Mouse (Mus musculus) liver, embryonic 15.5 days (tissue): Measurements from ENCODE around the gene Brd1. TPM values are rescaled to one million over a fixed set of nuclear protein-coding genes. Genes with fewer than 3 reads are reported as not detected.
"Not testable (repeated sequence)": the region's sequence is repeated elsewhere in the genome, so short reads cannot be mapped to it uniquely, and the experiment has no call there.

Experiments used
- ATAC-seq: fragments of 200-750 bp; cut with Nextera tagmentation; 2 replicates; pipeline ENCODE4 v1.8.0; 2017; ENCODE audit warnings: moderate number of reproducible peaks, mild to moderate bottlenecking, moderate library complexity; ENCODE audit not compliant: insufficient read depth
- H3K27ac ChIP-seq: fragments of 300-500 bp; sonication (generic); replicated peaks from 2 replicates; pipeline ENCODE4 v1.5.1; 2015; ENCODE audit warnings: mild to moderate bottlenecking, inconsistent platforms
- H3K27me3 ChIP-seq: fragments of 300-500 bp; sonication (generic); 2 replicates; pipeline ENCODE4 v1.6.1; 2015; ENCODE audit warnings: mild to moderate bottlenecking, inconsistent platforms
- H3K36me3 ChIP-seq: fragments of 300-500 bp; sonication (generic); replicated peaks from 2 replicates; pipeline ENCODE4 v1.6.1; 2015; ENCODE audit warnings: moderate library complexity, mild to moderate bottlenecking, inconsistent platforms
- H3K4me1 ChIP-seq: fragments of 300-500 bp; sonication (generic); replicated peaks from 2 replicates; pipeline ENCODE4 v1.6.1; 2015; ENCODE audit warnings: inconsistent platforms
- H3K4me2 ChIP-seq: fragments of 300-500 bp; sonication (generic); 2 replicates; pipeline ENCODE4 v1.6.1; 2015; ENCODE audit warnings: moderate library complexity, mild to moderate bottlenecking, inconsistent platforms
- H3K4me3 ChIP-seq: fragments of 300-500 bp; sonication (generic); replicated peaks from 2 replicates; pipeline ENCODE4 v1.5.1; 2015; ENCODE audit warnings: mild to moderate bottlenecking, inconsistent platforms
- H3K9ac ChIP-seq: fragments of 300-500 bp; sonication (generic); 2 replicates; pipeline ENCODE4 v1.6.1; 2015; ENCODE audit warnings: moderate library complexity, mild to moderate bottlenecking, inconsistent platforms
- H3K9me3 ChIP-seq: fragments of 300-500 bp; sonication (generic); replicated peaks from 2 replicates; pipeline ENCODE4 v1.6.1; 2016; ENCODE audit warnings: inconsistent platforms
- WGBS: fragments of 180-500 bp; shearing (Covaris S2); methylation state at CpG from one replicate; pipeline ENCODE4 v1.1.7; 2015; ENCODE audit warnings: mixed read lengths; ENCODE audit not compliant: insufficient replicate concordance; 5-methylcytosine and 5-hydroxymethylcytosine counted together
- polyA plus RNA-seq: library from polyadenylated mRNA; unstranded; fragments of >200 nt; fragmentation: Nextera tagmentation; extraction: Ambion mirVana; gene quantifications from 2 replicates; pipeline ENCODE4 v1.2.1, GENCODE M21; 2015

Gene Brd1
- polyA plus RNA-seq, 1 experiment from 2014 or later: 5.8 TPM

- 3% methylated on average over 54 of the region's 54 CpGs for WGBS
- no peaks in the 10 kb centered on the region for H3K9me3 ChIP-seq
Observed at GRCm38 (mm10) chr15:88750677-88751563, 16.9 kb upstream of the Brd1 start.

GRCm38 (mm10) chr15:88750032-88750431 lies 16.0 kb upstream of the Brd1 start:
- no peak overlapping the region for H3K9ac ChIP-seq
- H3K4me1 ChIP-seq: peaks cover 43% of the 10 kb centered on the region
- H3K9me3 ChIP-seq: no peaks in the 10 kb centered on the region
- peaks cover 6% of the 10 kb centered on the region for H3K36me3 ChIP-seq
- no peak for ATAC-seq
- no peaks in the 10 kb centered on the region for H3K27me3 ChIP-seq
- peak overlapping the region; percentile 84; the same call in 1 of the 2 replicates for H3K4me3 ChIP-seq
- WGBS: 58% methylated on average over 10 of the region's 10 CpGs
- peak overlapping the region; percentile 93 for H3K4me2 ChIP-seq
- no peak overlapping the region for H3K27ac ChIP-seq

More at GRCm38 (mm10) chr15:88750677-88751563, 16.9 kb upstream of the Brd1 start:
- peak; percentile 95 for ATAC-seq
- peaks cover 37% of the 10 kb centered on the region for H3K4me1 ChIP-seq
- H3K27ac ChIP-seq: peak overlapping the region; percentile 96
- H3K27me3 ChIP-seq: no peaks in the 10 kb centered on the region
- peak overlapping the region; percentile 65 for H3K9ac ChIP-seq
- H3K4me2 ChIP-seq: peak overlapping the region; percentile 93
- H3K4me3 ChIP-seq: peak overlapping the region; percentile 84
- peaks cover 14% of the 10 kb centered on the region for H3K36me3 ChIP-seq

GRCm38 (mm10) chr15:88749617-88750016 lies 15.6 kb upstream of the Brd1 start:
- not testable (repeated sequence) for ATAC-seq, H3K9ac ChIP-seq, H3K36me3 ChIP-seq, H3K9me3 ChIP-seq, H3K27me3 ChIP-seq, H3K4me2 ChIP-seq, H3K27ac ChIP-seq, H3K4me3 ChIP-seq
- WGBS: 75% methylated on average over 8 of the region's 8 CpGs
- H3K4me1 ChIP-seq: peaks cover 39% of the 10 kb centered on the region

- no peak overlapping the region for H3K4me3 ChIP-seq
- H3K27ac ChIP-seq: no peak overlapping the region
- 33% methylated on average over 3 of the region's 3 CpGs for WGBS
- 0 out of 2 replicates have a peak, but pooled peaks cover 3% of the 10 kb centered on the region for H3K27me3 ChIP-seq
- H3K9me3 ChIP-seq: no peaks in the 10 kb centered on the region
- peaks cover 21% of the 10 kb centered on the region for H3K4me1 ChIP-seq
- H3K36me3 ChIP-seq: no peaks in the 10 kb centered on the region
- no peak for ATAC-seq
- H3K4me2 ChIP-seq: no peak overlapping the region
- no peak overlapping the region for H3K9ac ChIP-seq
Observed at GRCm38 (mm10) chr15:88745926-88746325, 11.9 kb upstream of the Brd1 start.

GRCm38 (mm10) chr15:88745347-88745746 lies 11.3 kb upstream of the Brd1 start:
- Histone ChIP-seq H3K4me2 (no peak overlapping the region), H3K27me3 (0 out of 2 replicates have a peak, but pooled peaks cover 3% of the 10 kb centered on the region), H3K4me1 (peaks cover 15% of the 10 kb centered on the region), H3K9me3 (no peaks in the 10 kb centered on the region), H3K9ac (no peak overlapping the region), H3K36me3 (no peaks in the 10 kb centered on the region), H3K4me3 (no peak overlapping the region), H3K27ac (no peak overlapping the region)
- no peak for ATAC-seq
- WGBS: 53% methylated on average over 3 of the region's 3 CpGs

GRCm38 (mm10) chr15:88743371-88743770 lies 9.3 kb upstream of the Brd1 start:
- not testable (repeated sequence) for H3K27me3 ChIP-seq, H3K9ac ChIP-seq, H3K9me3 ChIP-seq, H3K27ac ChIP-seq, H3K36me3 ChIP-seq, H3K4me2 ChIP-seq, H3K4me3 ChIP-seq, H3K4me1 ChIP-seq, ATAC-seq
- WGBS: 38% methylated on average over 5 of the region's 5 CpGs

GRCm38 (mm10) chr15:88741366-88741765 lies 7.3 kb upstream of the Brd1 start:
- Histone ChIP-seq H3K9me3 (no peaks in the 10 kb centered on the region), H3K27ac (no peak overlapping the region), H3K27me3 (0 out of 2 replicates have a peak, but pooled peaks cover 3% of the 10 kb centered on the region), H3K4me2 (no peak overlapping the region), H3K9ac (no peak overlapping the region), H3K4me3 (no peak overlapping the region), H3K36me3 (no peaks in the 10 kb centered on the region), H3K4me1 (peaks cover 8% of the 10 kb centered on the region)
- no peak for ATAC-seq
- 68% methylated on average over 6 of the region's 6 CpGs for WGBS

- Histone ChIP-seq H3K27me3 (0 out of 2 replicates have a peak, but pooled peaks cover 3% of the 10 kb centered on the region), H3K27ac (no peak overlapping the region), H3K4me2 (no peak overlapping the region), H3K9ac (no peak overlapping the region), H3K9me3 (no peaks in the 10 kb centered on the region), H3K36me3 (no peaks in the 10 kb centered on the region), H3K4me1 (peaks cover 9% of the 10 kb centered on the region), H3K4me3 (no peak overlapping the region)
- no peak for ATAC-seq
- 73% methylated on average over 2 of the region's 2 CpGs for WGBS
Observed at GRCm38 (mm10) chr15:88738466-88738865, 4.4 kb upstream of the Brd1 start.

- H3K27me3 ChIP-seq: no peaks in the 10 kb centered on the region
- 60% methylated on average over 4 of the region's 4 CpGs for WGBS
- H3K4me3 ChIP-seq: no peak overlapping the region
- H3K27ac ChIP-seq: no peak overlapping the region
- H3K4me2 ChIP-seq: no peak overlapping the region
- no peaks in the 10 kb centered on the region for H3K36me3 ChIP-seq
- peaks cover 30% of the 10 kb centered on the region for H3K4me1 ChIP-seq
- no peak for ATAC-seq
- H3K9me3 ChIP-seq: no peaks in the 10 kb centered on the region
- H3K9ac ChIP-seq: no peak overlapping the region
Observed at GRCm38 (mm10) chr15:88736166-88736565, 2.1 kb upstream of the Brd1 start.

GRCm38 (mm10) chr15:88733041-88733751 lies 837 bp downstream of the Brd1 start:
- peak; percentile 76 for ATAC-seq
- peaks cover 41% of the 10 kb centered on the region for H3K4me1 ChIP-seq
- peak overlapping the region; percentile 90 for H3K27ac ChIP-seq
- peak overlapping the region; percentile 85 for H3K4me2 ChIP-seq
- under 1% methylated on average over 85 of the region's 86 CpGs for WGBS
- H3K9ac ChIP-seq: peak overlapping the region; percentile 94
- no peaks in the 10 kb centered on the region for H3K9me3 ChIP-seq
- no peaks in the 10 kb centered on the region for H3K27me3 ChIP-seq
- H3K4me3 ChIP-seq: peak overlapping the region; percentile 96
- H3K36me3 ChIP-seq: peaks cover 28% of the 10 kb centered on the region

GRCm38 (mm10) chr15:88732405-88733020 lies 1.5 kb downstream of the Brd1 start:
- H3K27me3 ChIP-seq: no peaks in the 10 kb centered on the region
- no peaks in the 10 kb centered on the region for H3K9me3 ChIP-seq
- peaks cover 31% of the 10 kb centered on the region for H3K36me3 ChIP-seq
- H3K4me2 ChIP-seq: peak overlapping the region; percentile 85
- peak overlapping the region; percentile 94 for H3K9ac ChIP-seq
- 8% methylated on average over 15 of the region's 15 CpGs for WGBS
- peak overlapping the region; percentile 90; the same call in 1 of the 2 replicates for H3K27ac ChIP-seq
- H3K4me3 ChIP-seq: peak overlapping the region; percentile 96
- peaks cover 41% of the 10 kb centered on the region for H3K4me1 ChIP-seq
- no peak for ATAC-seq
